Mouse (Mus musculus) C2C12 (cell line): ENCODE data around the gene Htr6. TPM values are rescaled to one million over a fixed set of nuclear protein-coding genes. Genes with fewer than 3 reads are reported as not detected.

Experiments
- H3K27me3 ChIP-seq: one replicate; pipeline ENCODE4 v1.6.1; 2011; ENCODE audit not compliant: control insufficient read depth, insufficient read depth, insufficient read length
- H3K36me3 ChIP-seq: one replicate; pipeline ENCODE4 v1.6.1; 2011; ENCODE audit not compliant: control insufficient read depth, insufficient read depth
- H3K4me3 ChIP-seq: one replicate; pipeline ENCODE4 v1.5.1; 2011; ENCODE audit warnings: mild to moderate bottlenecking, control low read depth; ENCODE audit not compliant: poor library complexity, insufficient read depth, severe bottlenecking
- H3K79me2 ChIP-seq: one replicate; pipeline ENCODE4 v1.6.1; 2011; ENCODE audit not compliant: control insufficient read depth, insufficient read depth
- H3K79me3 ChIP-seq: one replicate; pipeline ENCODE4 v1.6.1; 2011; ENCODE audit warnings: low read depth, control low read depth
- H3ac ChIP-seq: one replicate; pipeline ENCODE3; 2011; ENCODE audit warnings: low read depth; ENCODE audit not compliant: control insufficient read depth, insufficient read length
- CEBPB ChIP-seq: IDR thresholded peaks from one replicate; pipeline ENCODE4 v1.6.1; 2011; ENCODE audit warnings: low read depth, mild to moderate bottlenecking, control low read depth, moderate library complexity
- CTCF ChIP-seq: IDR thresholded peaks from one replicate; pipeline ENCODE4 v1.5.1; 2011; ENCODE audit not compliant: control insufficient read depth, insufficient read depth, insufficient read length
- FOSL1 ChIP-seq: IDR thresholded peaks from one replicate; pipeline ENCODE4 v1.8.0; 2011; ENCODE audit warnings: mild to moderate bottlenecking, low read length; ENCODE audit not compliant: poor library complexity, insufficient read depth, severe bottlenecking
- MAX ChIP-seq: IDR thresholded peaks from one replicate; pipeline ENCODE4 v1.6.1; 2011; ENCODE audit warnings: mild to moderate bottlenecking, control low read depth
- MYOD1 ChIP-seq: IDR thresholded peaks from one replicate; pipeline ENCODE4 v1.6.1; 2011; ENCODE audit warnings: low read depth; ENCODE audit not compliant: control insufficient read depth, insufficient read length
- MYOG ChIP-seq: IDR thresholded peaks from one replicate; pipeline ENCODE4 v1.6.1; 2011; ENCODE audit not compliant: control insufficient read depth, insufficient read length; ENCODE audit errors: extremely low read depth
- USF1 ChIP-seq: IDR thresholded peaks from one replicate; pipeline ENCODE4 v1.6.1; 2011; ENCODE audit warnings: low read depth, mild to moderate bottlenecking, control low read depth, moderate library complexity
- polyA plus RNA-seq: library from polyadenylated mRNA; unstranded; fragments of >200 nt; fragmentation: generic; extraction: Trizol; gene quantifications from one replicate; pipeline ENCODE4 v1.2.1, GENCODE M21; 2012; ENCODE audit warnings: missing spikeins

Htr6 gene
- polyA plus RNA-seq, 1 experiment: 0.02 TPM

- peak overlapping the region; percentile 39 for H3K4me3 ChIP-seq
- H3K79me3 ChIP-seq: no peaks in the 10 kb centered on the region
- H3K27me3 ChIP-seq: no peaks in the 10 kb centered on the region
- TF ChIP-seq CTCF: no peak
- TF ChIP-seq USF1: no peak
- TF ChIP-seq MYOD1: peak; percentile 24
- no peak for TF ChIP-seq MAX
- H3K79me2 ChIP-seq: no peaks in the 10 kb centered on the region
- H3K36me3 ChIP-seq: no peaks in the 10 kb centered on the region
- H3ac ChIP-seq: peak overlapping the region; percentile 86
Measured at GRCm38 (mm10) chr4:139091478-139092355, 16.3 kb upstream of the Htr6 start.

DNA sequence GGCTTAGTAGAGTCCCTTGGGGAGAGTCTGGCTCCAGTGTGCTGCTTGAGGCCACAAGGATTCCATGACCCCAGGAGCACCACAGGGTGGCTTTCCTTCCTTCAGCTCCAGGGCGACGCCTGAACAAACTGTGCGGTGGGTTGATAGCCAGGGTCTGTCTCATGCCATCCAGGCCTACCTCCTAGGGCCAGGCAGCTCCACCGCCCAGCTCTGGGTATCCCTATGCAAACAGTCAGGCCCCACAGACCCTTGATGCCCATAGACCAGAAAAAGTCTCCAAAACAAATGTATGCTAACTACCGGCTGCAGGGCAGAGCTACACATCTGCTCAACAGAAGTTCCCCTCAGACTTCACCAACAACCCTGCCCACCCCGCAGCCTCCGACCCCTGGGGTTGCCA, 15.7 kb upstream of the Htr6 start:
- no peaks in the 10 kb centered on the region for H3K79me2 ChIP-seq
- H3K36me3 ChIP-seq: no peaks in the 10 kb centered on the region
- H3ac ChIP-seq: peak overlapping the region; percentile 8
- no peak overlapping the region for H3K4me3 ChIP-seq
- H3K79me3 ChIP-seq: no peaks in the 10 kb centered on the region
- TF ChIP-seq MAX (no peak), MYOD1 (no peak), CTCF (no peak), FOSL1 (no peak), USF1 (no peak), CEBPB (no peak), MYOG (no peak)
- H3K27me3 ChIP-seq: no peaks in the 10 kb centered on the region

DNA sequence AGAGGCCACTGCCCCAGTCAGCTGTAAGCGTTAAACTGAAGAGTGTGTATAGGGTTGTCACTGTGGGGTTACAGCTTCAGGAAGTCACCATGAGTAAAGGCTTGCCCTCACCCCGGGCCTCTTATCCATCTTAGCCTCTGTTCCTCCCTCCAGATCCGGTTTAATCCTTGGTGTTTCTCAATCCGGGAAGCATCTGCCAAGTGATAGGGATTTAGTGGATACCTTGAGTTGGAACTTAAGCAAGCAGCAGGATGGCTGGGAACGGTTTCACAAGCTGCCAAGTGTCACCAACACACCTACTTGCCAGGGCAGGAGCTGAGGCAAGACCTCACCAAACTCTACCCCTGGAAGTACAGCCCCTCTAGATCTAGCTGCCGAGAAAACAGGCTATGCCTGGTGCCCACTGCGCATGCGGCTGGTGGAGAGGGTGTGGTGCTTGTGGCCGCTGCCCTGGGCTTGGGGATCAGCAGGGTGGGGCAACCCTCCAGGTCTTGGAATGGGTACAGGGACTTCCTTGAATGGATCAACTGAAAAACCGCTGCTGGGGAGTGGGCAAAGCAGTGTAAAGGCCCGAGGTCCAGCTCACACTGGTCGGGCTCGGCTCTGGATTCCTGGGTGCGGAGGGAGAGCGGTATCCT, 15.1 kb upstream of the Htr6 start:
- no peaks in the 10 kb centered on the region for H3K79me3 ChIP-seq
- no peaks in the 10 kb centered on the region for H3K79me2 ChIP-seq
- H3ac ChIP-seq: peak overlapping the region; percentile 8
- H3K36me3 ChIP-seq: no peaks in the 10 kb centered on the region
- no peaks in the 10 kb centered on the region for H3K27me3 ChIP-seq
- no peak overlapping the region for H3K4me3 ChIP-seq
- TF ChIP-seq MYOG (no peak), MAX (no peak), USF1 (no peak), CEBPB (no peak), MYOD1 (no peak), FOSL1 (no peak), CTCF (no peak)

DNA sequence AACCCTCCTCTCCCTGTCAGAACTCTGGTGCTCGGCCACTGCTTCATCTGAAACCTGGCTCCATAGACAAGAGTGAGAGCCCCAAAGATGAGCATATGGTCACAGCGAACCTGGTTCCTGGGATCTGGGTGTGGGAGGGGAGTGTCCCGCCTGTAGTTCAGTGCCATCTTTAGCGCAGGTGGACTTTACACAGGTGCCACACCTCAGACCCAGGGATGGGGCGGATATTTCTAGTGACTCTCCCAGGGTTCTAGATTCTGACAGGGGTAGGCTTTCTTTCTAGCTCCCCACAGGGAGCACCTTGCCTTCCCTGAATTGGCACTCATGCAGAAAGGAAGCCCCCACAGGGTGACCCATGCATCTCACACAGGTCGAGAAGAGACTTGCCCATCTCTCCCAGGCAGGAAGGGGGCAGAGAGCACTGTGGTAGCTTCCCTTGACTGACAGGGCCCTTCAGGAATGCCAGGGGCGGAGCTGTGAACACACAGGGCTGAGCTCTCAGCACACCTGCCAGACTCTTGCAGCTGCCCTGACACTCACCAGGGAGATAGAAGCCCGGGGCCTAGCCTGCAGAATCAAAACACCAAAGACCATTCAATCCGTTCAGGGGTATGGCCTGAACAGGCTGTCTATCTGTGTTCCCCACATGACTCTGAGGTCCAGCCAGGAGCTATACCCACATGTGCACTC, 13.8 kb upstream of the Htr6 start:
- TF ChIP-seq CTCF: no peak
- H3ac ChIP-seq: no peak overlapping the region
- no peaks in the 10 kb centered on the region for H3K79me3 ChIP-seq
- H3K79me2 ChIP-seq: no peaks in the 10 kb centered on the region
- peaks cover 4% of the 10 kb centered on the region for H3K36me3 ChIP-seq
- H3K4me3 ChIP-seq: no peak overlapping the region
- H3K27me3 ChIP-seq: no peaks in the 10 kb centered on the region

DNA sequence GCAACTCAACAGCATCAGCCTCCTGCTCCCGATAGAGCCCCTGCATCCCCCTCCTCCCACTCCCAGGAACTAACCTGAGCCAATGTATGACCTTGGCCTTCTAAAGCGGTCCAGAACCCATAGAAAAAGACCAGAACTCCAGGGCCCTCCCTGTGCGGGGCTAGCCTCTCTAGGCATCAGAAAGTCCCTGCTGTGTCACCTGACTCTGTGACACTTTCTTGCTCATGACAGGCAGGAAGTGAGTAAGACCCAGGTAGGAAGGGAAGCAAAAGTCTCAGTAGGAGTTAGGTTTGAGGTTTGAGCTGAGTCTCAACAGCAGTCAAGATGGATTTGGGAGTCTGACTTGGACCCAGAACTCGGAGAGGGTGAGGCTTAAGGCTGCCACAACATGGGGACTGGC, 11.6 kb upstream of the Htr6 start:
- Histone ChIP-seq H3K36me3 (peaks cover 4% of the 10 kb centered on the region), H3K4me3 (no peak overlapping the region), H3K79me3 (no peaks in the 10 kb centered on the region), H3K79me2 (no peaks in the 10 kb centered on the region), H3ac (no peak overlapping the region), H3K27me3 (no peaks in the 10 kb centered on the region)
- TF ChIP-seq MYOG: no peak
- TF ChIP-seq MYOD1: no peak
- TF ChIP-seq CTCF: no peak

DNA sequence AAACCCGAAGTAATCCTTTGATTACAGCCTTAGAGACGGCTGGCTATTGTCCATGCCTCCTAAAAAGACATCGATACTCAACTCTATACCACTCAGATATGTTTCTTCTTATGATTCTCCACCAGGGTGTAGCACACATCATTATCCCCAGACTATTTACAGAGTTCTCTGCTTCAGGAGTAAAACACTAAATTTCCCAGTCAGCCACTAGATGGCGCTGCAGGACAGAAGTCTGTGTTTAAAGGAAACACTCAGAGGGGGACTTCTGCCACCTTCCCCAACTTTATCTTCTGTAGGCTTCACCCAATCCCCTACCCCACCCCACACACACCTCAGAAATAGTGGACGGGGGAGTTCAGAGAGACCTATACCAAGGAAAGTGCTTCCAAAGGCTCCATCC, 10.7 kb upstream of the Htr6 start:
- no peak overlapping the region for H3ac ChIP-seq
- H3K79me3 ChIP-seq: no peaks in the 10 kb centered on the region
- H3K27me3 ChIP-seq: no peaks in the 10 kb centered on the region
- no peak overlapping the region for H3K4me3 ChIP-seq
- peaks cover 4% of the 10 kb centered on the region for H3K36me3 ChIP-seq
- TF ChIP-seq CTCF (no peak), FOSL1 (no peak), USF1 (no peak), MYOD1 (no peak), MAX (no peak), MYOG (no peak), CEBPB (no peak)
- no peaks in the 10 kb centered on the region for H3K79me2 ChIP-seq
